Mouse (Mus musculus): ENCODE measurements around the gene Chrna3. TPM values are rescaled to one million over a fixed set of nuclear protein-coding genes. Genes with fewer than 3 reads are reported as not detected.

Gene Chrna3
- total RNA-seq, 4 experiments from 2014 or later = 15.0 to 38.6 (median 22.9) TPM

DNA sequence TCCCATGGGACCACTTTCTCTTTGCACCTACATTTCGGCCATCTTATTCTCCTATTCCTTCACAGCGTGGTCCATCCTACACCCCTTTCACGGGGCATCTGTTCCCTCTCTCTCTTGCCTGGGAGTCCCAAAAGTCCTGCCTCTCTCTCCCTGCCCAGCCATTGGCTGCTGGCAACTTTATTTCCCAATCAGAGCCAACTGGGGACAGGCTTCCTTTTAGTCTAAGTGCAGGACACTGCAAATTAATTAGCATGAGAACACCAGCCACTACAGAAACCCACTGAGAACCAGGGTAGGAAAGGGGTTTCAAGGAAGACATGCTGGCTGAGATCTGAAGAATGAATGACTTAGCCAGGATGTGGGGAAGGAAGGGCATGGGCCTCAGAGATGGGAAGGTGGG is 32.0 kb downstream of the Chrna3 start:
- DNase-seq = no peak

- no peak for DNase-seq
Observed at GRCm38 (mm10) chr9:54990362-54990761, 36.0 kb downstream of the Chrna3 start.

- no peak for DNase-seq
Observed at GRCm38 (mm10) chr9:54982401-54982800, 44.0 kb downstream of the Chrna3 start.

DNA sequence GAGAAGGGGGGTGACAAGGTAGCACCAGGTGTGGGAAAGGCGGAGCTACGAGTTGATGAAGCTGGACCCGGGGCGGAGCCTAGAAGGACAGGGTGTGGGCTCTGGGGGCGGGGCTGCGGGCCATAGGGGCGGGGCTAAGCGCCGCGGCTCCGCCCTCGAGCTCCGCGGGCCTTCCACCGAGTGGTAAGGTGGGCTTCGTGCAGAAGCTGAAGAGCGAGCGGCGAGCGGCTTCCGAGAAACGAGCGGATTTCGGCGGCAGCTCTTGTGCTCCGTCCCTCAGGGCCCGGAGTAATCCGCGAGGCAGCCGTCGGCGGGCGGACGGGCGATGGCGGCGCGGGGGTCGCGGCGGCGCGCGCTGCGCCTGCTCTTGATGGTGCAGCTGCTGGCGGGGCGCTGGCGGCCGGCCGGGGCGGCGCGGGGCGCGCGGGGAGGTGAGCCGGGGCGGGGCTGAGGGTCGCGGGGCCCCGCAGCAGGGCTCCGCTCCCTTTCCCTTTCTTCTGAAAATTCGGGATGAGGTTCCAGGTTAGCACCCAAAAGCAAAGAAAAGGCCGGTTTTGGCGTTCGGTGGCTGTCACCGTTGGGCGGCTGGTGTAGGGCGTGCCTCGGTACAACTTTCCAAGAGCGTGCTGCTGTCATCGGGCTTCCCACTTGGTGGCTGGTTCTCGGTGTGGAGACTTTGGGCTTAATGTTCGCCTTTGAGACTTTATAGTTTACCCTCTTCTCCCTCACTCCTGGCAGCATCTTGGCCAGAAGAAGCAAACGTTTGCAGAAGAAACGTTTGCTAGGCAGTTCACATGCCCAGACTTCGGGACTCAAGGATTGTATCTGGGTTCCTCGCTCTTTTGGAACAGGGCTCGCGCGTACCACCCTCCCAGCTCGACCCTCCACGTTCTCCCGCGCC is 44.8 kb downstream of the Chrna3 start:
- peak; percentile 2 for DNase-seq

DNA sequence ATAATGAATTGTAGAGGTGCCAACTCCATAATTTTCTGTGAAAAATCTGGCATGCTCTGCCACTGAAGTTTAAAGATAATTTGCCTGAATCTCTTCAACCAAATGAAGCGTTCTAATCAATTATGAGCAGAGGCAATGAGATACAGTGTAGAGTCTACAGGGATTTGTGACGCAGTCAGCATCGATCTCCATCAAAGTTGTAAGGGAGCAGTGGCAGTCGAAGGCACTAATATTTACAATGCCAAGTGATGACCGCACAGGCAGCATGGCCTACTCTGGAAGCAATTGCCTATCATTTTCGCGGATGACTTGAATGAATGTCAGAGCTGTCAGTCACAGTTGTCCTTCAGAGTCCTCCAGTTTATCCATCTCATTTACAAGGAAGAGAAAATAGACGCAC is 45.7 kb downstream of the Chrna3 start, which contains the start of gene Chrna5:
Chrna5 (plus strand) TSS at position 207 of the 400 bp plus-strand sequence.
- no peak for DNase-seq

GRCm38 (mm10) chr9:54969972-54970637 is 56.3 kb downstream of the Chrna3 start:
- no peak for DNase-seq

DNA sequence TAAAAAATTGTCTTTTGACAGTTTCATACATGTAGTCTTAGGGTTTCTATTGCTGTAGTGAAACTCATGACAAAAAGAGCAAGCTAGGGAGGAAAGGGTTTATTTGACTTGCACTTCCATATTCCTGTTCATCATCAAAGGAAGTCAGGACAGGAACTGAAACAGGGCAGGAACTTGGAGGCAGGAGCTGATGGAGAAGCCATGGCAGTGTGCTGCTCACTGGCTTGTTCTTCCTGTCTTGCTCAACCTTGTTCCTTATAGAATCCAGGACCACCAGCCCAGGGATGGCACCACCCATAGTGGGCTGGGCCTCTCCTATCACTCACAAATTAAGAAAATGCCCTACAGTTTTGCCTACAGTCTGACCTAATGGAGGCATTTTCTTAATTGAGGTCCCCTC is 62.7 kb downstream of the Chrna3 start:
- DNase-seq = no peak

GRCm38 (mm10) chr9:54961059-54961458 is 65.3 kb downstream of the Chrna3 start:
- no peak for DNase-seq

Other genes starting within 250 kb of the Chrna3 start
- gene Ireb2, start 162.8 kb downstream of the Chrna3 start, total RNA-seq (2022) = 10 to 100 TPM; 44.2 to 48.8 (median 47.7) TPM
- gene Hykk, start 109.3 kb downstream of the Chrna3 start, total RNA-seq (2022) = 1 to 10 TPM; 2.3 to 4.5 (median 3.0) TPM
- 100 to 1,000 TPM; 144 to 175 (median 159) TPM for gene Psma4, start 75.8 kb downstream of the Chrna3 start, total RNA-seq (2022)
- not detected for gene AY074887, start 75.6 kb downstream of the Chrna3 start, total RNA-seq (2022)
- gene Chrna5, start 45.7 kb downstream of the Chrna3 start, total RNA-seq (2022) = 1 to 10 TPM in 3 of 4 experiments, under 1 TPM in 1; 0.77 to 1.5 (median 1.2) TPM
- gene Chrnb4, start 22.2 kb upstream of the Chrna3 start, total RNA-seq (2022) = 10 to 100 TPM; 11.0 to 22.1 (median 12.2) TPM
- gene Ube2q2, start 122.3 kb upstream of the Chrna3 start, total RNA-seq (2022) = 10 to 100 TPM; 50.3 to 60.9 (median 52.8) TPM
- 10 to 100 TPM; 38.5 to 44.4 (median 40.9) TPM for gene Fbxo22, start 182.4 kb upstream of the Chrna3 start, total RNA-seq (2022)